Mouse (Mus musculus) layer of hippocampus, adult 18-20 months (tissue): ENCODE measurements around the gene Scai. TPM values are rescaled to one million over a fixed set of nuclear protein-coding genes. Genes with fewer than 3 reads are reported as not detected.
A peak's percentile ranks its signal among the peaks of the same experiment; 100 is the strongest.
"Not testable (repeated sequence)": the region's sequence is repeated elsewhere in the genome, so short reads cannot be mapped to it uniquely, and the experiment has no call there.

Experiments
- DNase-seq, 2 experiments: peaks; one replicate each; pipeline ENCODE4 v3.0.0; 2022; ENCODE audit warnings: low spot score in 2 of 2
- total RNA-seq, 2 experiments: library from RNA; stranded (reverse); gene quantifications; 2 replicates each; pipeline ENCODE4 v1.2.3; 2021

Gene Scai
- total RNA-seq, 2 experiments from 2014 or later, result 48.2 to 50.0 TPM

DNA sequence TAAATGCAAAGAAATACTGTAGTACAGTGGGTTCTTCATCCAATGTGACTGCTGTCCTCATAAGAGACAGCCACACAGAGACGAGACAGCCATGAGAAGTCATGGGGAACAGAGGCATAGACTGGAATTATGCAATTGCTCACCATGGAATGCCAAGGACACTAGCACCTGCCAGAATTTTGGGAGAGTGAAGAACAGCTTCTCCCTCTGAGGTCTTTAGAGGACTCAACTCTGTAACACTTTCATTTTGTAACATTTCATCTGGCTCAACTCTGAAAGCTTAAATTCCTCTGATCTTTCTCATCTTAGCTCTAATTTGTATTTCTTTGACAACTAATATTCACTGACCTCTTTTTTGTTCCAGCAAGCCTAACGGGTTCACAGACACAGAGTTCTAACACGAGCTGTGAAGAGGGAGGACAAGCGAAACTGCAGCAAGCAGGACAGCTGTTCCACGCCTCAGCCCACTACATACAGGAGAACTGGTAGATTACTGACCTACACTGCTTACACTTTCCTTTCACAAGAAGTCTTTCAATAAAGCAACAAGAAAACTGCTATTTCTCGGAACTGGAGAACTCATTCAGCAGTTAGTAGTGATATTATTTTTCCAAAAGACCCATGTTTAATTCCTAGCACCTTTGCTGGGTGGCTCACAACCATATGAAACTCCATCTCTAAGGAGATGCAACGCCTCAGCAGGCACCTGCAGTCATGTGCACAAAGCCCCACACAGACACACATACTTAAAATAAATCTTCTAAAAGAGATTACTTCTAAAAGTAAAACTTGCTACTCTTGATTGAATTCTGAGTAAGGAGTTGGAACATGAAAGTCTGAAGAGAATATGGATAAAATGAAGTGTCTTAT, 49.7 kb downstream of the Scai start:
- peak in 1 of 2 experiments; percentile 22 for DNase-seq

DNA sequence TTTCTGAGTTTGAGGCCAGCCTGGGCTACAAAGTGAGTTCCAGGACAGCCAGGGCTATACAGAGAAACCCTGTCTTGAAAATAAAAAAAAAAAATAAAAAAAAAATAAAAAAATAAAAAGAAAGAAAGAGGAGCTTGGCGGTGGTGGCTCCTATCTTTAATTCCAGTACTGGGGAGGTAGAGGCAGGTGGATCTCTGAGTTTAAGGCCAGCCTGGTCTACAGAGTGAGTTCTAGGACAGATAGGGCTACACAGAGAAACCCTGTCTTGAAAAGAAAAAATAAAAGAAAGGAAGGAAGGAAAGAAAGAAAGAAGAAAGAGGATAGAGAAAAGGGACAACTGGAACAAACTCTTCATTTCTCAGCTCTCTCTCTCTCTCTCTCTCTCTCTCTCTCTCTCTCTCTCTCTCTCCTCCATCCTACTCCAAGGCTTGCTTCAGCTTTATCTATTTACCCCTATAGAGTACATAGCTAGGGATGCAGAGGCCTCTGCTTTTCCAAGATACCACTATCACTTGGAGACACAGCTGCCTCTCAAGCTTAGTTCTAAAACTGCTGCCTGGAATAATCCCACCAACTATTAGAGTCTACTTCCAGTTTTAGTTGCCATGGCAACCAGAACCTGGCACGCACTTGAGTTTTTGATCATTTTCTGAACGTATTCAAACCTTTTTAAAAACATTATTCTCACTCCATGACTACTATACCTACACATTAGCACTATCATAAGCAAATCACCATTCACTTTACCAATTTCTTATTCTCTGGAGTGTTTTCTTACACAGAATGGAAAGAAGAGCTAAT, 60.8 kb downstream of the Scai start:
- DNase-seq, result peak; percentile 37 to 68

DNA sequence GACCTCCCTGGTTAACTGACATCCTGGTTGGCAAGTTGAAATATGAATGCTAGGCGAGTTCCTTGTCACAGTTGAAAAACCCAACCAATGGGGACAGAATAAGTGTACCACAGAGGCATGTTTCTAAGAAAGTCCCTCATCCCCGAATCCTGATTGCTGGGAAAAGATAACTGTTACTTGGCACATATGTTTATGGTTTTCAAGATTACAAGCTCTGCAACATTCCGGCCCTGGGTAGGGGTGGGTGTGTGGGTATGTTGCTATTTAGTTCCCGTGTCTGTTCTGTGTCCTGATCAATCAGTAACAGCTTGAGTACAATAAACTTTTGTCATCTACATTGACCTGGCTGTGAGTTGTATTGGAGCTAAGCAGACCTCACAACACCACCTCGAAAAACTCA, 66.4 kb downstream of the Scai start:
- no peak for DNase-seq

DNA sequence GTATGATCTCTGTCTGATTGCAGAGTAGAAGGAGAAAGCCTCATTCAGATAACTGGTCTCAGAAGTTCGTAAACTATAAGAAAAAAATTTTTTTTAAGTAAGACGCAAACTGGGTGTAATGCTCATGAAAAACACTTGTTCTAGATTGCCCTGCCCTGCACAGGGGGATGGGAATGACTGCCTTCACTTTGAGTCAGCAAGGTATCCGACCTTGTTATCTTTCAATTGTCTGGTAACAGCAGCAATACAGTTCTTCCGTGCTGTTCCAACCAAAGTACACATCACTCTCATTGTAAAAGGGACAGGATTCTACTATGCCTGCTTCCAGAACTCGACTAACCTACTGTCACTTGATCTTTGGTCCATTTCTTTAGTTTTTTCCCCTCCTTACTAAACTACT, 69.4 kb downstream of the Scai start:
- DNase-seq, result no peak

DNA sequence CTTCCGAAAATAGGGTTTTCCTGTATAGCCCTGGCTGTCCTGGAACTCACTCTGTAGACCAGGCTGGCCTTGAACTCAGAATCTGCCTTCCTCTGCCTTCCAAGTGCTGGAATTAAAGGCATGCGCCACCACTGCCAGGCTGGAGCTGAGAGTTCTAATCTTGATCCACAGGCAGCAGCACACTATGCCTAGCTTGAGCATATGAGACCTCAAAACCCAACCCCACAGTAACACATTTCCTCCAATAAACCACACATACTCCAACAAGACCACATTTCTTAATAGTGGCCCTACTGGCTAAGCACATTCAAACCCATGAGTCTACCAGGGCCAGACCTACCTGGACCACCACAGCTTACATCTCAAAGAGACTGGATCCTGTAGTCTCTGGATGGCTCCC, 74.0 kb downstream of the Scai start:
- no peak for DNase-seq

DNA sequence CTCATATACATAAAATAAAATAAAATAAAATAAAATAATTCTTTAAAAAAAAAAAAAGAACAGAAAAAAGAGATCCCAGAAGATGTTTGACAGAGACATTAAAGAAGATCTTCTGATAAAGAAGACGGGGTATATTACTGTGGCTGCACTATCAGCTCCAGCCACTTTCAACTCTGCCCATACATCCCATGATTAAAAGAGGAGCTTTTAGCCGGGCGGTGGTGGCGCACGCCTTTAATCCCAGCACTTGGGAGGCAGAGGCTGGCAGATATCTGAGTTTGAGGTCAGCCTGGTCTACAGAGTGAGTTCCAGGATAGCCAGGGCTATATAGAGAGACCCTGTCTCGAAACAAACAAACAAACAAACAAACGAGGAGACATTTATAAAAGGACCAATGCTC, 76.4 kb downstream of the Scai start:
- DNase-seq, result no peak

DNA sequence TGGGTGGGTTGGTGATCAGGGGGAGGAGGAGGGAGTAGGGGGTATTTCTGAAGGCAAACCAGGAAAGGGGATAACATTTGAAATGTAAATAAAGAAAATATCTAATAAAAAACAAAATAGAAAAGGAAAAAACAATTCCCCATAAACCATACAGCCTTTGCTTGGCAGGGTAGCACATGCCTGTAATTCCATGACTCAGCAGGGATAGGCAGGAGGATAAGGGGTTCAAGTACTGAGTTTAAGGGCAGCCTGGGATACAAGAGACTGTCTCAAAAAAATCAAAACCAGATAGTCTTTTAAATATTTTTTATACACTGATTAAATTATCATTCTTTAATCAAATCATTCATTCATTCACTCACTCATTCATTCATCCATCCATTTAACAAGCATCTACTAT, 80.0 kb downstream of the Scai start:
- no peak for DNase-seq

DNA sequence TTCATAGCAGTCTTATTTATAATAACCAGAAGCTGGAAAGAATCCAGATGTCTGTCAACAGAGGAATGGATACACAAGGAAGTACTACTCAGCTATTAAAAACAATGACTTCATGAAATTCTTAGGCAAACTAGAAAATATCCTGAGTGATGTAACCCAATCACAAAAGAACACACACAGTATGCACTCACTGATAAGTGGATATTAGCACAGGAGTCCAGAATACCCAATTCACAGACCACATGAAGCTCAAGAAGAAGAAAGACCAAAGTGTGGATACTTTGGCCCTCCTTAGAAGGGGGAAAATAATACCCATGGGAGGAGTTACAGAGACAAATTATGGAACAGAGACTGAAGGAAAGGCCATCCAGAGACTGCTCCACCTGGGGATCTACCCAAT, 80.8 kb downstream of the Scai start:
- not testable (repeated sequence) for DNase-seq

DNA sequence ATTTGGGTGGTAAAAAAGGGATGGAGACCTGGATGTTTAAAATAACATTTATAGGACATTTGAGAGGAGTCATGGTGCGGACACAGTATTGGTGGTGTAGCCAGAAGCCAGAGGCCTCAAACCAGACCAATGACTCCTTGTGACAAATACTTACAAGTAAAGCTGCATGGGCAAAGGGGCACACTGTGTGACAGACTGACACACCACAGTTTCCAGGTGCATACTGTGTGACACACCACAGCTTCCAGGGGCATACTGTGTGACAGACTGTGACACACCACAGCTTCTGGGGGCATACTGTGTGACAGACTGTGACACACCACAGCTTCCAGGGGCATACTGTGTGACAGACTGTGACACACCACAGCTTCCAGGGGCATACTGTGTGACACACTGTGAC, 90.6 kb downstream of the Scai start:
- not testable (repeated sequence) for DNase-seq

DNA sequence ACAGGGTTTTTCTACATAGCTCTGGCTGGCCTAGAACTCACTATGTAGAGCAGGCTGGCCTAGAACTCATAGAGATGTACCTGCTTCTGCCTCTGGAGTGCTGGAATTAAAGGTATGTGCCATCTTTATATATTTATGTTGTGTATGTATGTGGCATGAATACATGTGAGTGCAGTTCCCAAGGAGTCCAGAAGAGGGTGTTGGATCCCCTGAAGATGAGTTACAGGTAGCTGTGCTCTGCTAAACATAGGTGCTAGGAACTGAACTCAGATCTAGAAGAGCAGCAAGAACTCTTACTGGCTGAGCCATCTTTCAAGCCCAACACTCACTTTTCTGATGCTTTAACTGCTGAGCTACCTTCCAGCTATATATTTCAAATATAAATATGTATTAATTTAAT, 92.5 kb downstream of the Scai start:
- no peak for DNase-seq

DNA sequence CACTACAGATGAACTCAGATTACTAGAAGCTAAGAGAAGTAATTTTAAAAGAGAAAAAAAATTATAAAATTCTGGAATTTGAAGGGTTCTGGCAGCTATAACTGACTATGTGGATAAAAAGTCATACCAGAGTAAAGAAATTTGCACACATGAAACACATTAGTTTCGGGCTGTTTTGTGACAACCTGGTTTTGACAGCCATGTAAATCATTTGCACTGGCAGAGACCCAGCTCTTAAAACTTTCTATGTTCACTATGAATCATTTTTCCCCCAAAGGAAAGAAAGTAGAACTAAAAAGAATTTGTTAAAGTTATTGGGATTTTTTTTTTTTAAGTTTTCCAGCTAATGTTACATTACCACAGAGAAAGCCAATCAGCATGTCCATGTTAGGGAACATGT, 98.6 kb downstream of the Scai start:
- DNase-seq, result no peak

DNA sequence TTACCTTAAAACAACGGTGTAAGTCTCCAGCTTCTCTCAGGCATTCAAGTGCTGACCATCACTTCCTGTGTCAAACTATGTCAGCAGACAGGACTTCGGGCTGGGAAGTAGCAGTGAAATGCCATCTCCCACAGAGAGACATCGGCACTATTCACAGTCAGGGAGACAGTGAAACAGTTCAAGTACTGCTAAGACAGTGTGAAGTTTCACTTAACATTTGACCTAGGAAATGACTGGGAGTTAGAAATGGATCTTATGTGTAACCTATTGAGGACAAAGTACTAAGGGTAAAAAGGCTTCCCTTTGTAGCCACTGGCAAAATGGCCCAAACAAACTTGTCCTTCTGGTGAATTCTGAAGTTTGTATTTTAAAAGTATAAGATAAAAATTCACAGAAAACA, 107.8 kb downstream of the Scai start:
- DNase-seq, result no peak

DNA sequence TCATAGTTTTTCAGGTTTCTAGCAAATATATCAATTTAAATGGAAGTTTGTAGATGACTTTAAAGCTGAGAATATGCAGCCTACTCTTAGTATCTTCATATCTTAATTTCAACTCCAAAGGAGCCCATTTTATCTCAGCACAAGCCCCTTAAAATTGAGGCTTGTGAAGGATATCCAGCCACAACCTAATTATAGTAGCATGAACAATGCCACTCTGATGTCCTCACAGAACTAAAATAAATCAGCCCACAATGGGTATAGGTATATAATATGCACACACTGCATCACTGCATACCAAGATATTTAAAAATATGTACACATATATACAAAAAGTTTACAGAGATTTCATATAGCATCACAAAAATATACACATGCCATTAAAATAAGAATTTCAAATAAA, 119.9 kb downstream of the Scai start:
- no peak for DNase-seq

DNA sequence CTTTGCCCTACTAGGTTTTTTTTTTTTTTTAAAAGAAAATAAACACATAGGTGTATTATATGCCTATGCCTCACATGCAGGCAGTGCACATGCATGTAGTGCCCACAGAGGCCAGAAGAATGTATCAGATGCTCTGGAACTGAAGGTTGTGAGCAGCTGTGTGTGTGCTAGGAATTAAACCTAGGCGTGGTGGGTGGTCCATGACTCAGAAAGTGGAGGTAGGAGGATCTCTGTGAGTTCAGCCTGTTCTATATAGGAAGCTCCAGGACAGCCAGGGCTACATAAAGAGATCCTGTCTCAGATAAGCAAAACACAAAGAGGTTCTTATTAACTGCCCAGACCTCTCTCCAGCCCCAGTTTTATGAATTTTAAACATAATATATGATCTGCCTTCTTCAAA, 121.4 kb downstream of the Scai start:
- no peak for DNase-seq

DNA sequence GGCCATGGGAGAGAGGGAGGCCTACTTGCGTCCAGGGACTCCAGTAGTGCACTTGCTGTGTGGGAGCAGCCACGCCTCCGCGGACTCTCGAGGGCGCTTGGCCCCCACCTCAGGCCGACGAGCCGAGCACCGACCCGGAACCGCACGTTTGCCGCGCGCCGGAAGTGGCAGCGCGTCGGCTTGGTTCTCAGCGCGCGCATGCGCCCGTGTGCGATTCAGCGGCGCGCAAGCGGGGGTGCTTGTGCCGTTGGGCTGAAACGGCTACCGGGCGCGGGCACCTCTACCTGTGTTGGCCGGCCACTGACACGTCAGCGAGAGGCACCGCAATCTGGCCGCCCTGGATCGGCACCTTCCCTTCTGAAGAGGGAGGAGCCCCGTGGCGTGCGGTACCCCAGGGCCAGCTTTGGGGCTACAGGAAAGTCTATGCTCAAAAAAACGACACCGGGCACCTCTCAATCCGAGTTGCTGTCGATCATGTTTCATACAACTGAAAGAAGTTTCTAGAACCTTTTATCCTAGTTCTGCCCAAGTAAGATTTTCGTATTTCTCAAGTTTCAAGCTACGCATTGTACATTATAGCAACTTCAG, 125.0 kb downstream of the Scai start, which contains the start of gene Golga1:
TSS of gene Golga1 (minus strand) at position 142 of the 588 bp plus-strand sequence.
- DNase-seq, result peak; percentile 86 to 92

DNA sequence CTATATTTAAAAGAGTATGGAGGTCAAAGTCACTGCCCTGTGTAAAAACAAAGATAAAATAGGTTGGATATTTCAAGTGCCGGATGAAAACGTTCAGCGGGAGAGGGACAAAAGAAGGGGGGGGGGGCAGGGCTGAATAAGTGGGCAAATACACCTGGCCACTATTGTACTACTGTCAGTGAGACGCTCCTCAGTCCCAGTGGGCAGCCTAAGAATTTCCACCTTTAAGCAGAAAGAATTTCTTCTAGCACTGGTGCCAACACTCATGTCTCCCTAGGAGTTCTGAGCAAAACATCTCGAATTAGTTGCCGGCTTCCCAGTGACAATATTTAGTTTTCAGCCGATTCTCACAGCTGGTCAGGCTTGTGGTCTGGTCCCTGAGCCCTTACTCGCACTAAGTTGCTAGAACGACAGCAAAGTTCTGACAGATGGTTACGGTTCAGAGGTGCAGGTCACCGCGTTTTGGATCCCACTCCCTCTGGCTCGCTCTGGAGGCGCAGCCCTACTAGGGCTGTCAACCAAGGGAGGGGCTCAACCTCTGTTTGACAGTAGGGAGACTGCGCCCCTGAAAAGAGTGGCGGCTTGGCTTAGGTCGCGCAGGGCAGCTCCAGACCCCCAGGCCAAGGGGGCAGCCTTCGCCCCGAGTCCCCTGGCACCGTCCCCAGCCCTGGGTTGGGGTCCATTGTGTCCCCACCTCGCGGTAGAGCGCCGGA, 125.7 kb downstream of the Scai start:
- DNase-seq, result no peak

DNA sequence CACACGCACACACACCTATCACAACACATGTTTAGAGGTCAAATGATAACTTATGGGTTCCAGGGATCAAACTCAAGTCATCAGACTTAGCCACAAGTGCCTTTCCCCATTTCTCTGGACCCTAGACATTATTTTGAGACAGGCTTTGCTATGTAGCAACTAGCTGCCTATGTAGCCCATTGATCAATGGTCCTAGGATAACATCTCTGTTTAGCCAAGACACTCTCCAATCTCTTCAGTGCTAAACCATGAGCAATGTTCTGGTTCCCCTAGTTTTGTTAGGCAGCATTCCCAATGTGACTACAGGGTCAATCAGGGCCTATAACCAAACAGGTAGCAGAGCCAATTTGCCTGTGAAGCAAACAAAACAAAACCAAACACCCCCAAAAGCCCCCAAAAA, 142.0 kb downstream of the Scai start:
- DNase-seq, result no peak

DNA sequence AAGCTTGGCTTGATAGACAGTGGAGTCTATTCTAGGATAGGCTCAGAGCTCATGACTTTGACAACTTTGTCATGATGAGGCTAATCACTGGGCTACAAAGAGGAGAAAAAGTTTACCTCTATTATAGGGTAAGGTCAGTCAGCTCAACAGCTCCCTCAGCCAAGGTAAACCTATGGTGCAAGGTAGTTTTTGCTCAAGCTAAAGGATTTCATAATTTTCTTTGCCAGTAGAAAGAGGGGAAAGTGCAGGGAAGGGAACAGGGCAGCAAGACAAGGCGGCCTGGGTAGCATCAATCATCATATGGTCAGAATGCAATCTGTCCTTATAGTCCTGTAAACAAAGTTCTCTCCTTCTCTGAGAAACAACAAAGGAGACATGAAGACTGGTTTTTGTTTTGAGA, 150.3 kb downstream of the Scai start:
- no peak for DNase-seq

DNA sequence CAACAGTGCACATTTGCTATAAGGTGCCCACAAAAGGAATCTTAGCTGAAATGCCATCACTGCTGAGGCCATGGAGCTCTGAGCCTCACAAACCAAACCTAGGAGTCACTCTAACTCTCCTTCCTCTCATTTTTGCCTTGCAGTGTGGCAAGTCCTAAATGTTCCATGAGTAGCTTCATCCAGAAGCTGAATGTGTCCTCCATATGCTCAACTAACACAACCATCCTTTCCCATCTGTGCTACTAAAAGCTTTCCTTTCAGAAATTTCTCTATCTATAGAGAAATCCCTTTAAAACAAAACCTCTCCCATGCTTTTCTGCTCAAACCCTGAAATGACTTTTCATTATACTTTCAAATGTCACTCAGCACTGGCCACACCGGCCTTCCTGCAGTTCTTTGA, 158.9 kb downstream of the Scai start:
- DNase-seq, result peak; percentile 9 to 64

DNA sequence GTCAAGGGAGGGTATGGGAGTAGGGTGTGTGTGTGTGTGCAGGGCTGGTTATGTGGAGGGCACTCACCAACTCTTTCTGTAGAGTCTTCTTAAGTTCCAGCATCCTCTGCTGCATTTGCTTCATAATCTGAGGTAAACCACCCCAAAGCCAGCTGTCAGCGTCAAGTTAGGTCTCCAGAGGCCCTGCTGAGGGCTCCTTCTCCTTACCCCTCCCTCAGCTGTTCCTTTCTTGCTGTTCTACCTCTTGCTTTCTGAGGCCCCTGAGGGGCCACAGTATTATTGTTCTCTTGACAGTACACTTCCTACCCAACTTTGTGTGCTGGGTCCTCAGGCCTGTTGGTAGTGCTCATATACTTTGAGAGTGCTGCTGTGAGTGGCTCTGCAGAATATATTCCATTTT, 170.5 kb downstream of the Scai start:
- DNase-seq, result no peak

DNA sequence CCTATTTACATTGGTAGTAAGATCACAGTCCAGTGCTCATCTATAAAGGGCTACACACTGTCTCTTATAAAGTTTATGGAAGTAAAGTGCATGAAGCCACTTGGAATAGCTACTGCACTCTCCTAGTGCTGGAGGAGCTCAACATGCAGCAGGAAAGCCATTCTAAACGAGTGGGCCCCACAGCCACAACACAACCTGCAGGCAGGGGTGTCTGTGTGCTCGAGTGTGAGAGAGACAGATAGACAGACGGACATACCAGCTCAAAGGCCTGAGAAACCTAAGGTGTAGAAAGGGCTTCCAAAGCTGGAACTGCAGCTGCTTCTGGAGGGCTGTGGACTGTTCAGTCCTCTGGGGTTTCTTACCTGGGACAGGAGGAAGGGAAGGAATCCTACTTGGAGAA, 174.0 kb downstream of the Scai start:
- no peak for DNase-seq
